Mouse (Mus musculus): ENCODE measurements around the gene Pkmyt1. TPM values are rescaled to one million over a fixed set of nuclear protein-coding genes. Genes with fewer than 3 reads are reported as not detected.

Pkmyt1 gene
- polyA plus RNA-seq, 1 experiment from 2014 or later: 55.9 TPM

Other genes starting within 250 kb of the Pkmyt1 start
- gene Vmn2r117, start 246.6 kb upstream of the Pkmyt1 start, polyA plus RNA-seq (2014; fragmentation: Nextera tagmentation; extraction: Ambion mirVana): not detected in 2 replicates
- 18.1 and 18.9 TPM in 2 replicates for gene Zfp213, start 162.1 kb upstream of the Pkmyt1 start, polyA plus RNA-seq (2014; fragmentation: Nextera tagmentation; extraction: Ambion mirVana)
- gene Zfp13, start 126.8 kb upstream of the Pkmyt1 start, polyA plus RNA-seq (2014; fragmentation: Nextera tagmentation; extraction: Ambion mirVana): 13.6 and 15.7 TPM in 2 replicates
- gene Zscan10, start 125.5 kb upstream of the Pkmyt1 start, polyA plus RNA-seq (2014; fragmentation: Nextera tagmentation; extraction: Ambion mirVana): 0.10 TPM in 1 of 2 replicates, not detected in the other
- 0.74 and 0.77 TPM in 2 replicates for gene Mmp25, start 81.1 kb upstream of the Pkmyt1 start, polyA plus RNA-seq (2014; fragmentation: Nextera tagmentation; extraction: Ambion mirVana)
- gene Bicdl2, start 65.8 kb upstream of the Pkmyt1 start, polyA plus RNA-seq (2014; fragmentation: Nextera tagmentation; extraction: Ambion mirVana): 2.4 and 3.1 TPM in 2 replicates
- gene Hcfc1r1, start 52.7 kb upstream of the Pkmyt1 start, polyA plus RNA-seq (2014; fragmentation: Nextera tagmentation; extraction: Ambion mirVana): 110 TPM in 2 replicates
- gene Thoc6, start 52.5 kb upstream of the Pkmyt1 start, polyA plus RNA-seq (2014; fragmentation: Nextera tagmentation; extraction: Ambion mirVana): 36.5 and 40.0 TPM in 2 replicates
- 18.0 and 20.7 TPM in 2 replicates for gene Tnfrsf12a, start 48.9 kb upstream of the Pkmyt1 start, polyA plus RNA-seq (2014; fragmentation: Nextera tagmentation; extraction: Ambion mirVana)
- gene Cldn6, start 47.1 kb upstream of the Pkmyt1 start, polyA plus RNA-seq (2014; fragmentation: Nextera tagmentation; extraction: Ambion mirVana): 149 and 158 TPM in 2 replicates
- gene Cldn9, start 42.3 kb upstream of the Pkmyt1 start, polyA plus RNA-seq (2014; fragmentation: Nextera tagmentation; extraction: Ambion mirVana): 2.9 and 3.0 TPM in 2 replicates
- gene 1520401A03Rik, start 3.6 kb upstream of the Pkmyt1 start, polyA plus RNA-seq (2014; fragmentation: Nextera tagmentation; extraction: Ambion mirVana): 0.20 TPM in 1 of 2 replicates, not detected in the other
- gene Paqr4, start 14.5 kb downstream of the Pkmyt1 start, polyA plus RNA-seq (2014; fragmentation: Nextera tagmentation; extraction: Ambion mirVana): 24.7 and 25.2 TPM in 2 replicates
- gene Kremen2, start 19.5 kb downstream of the Pkmyt1 start, polyA plus RNA-seq (2014; fragmentation: Nextera tagmentation; extraction: Ambion mirVana): 0.45 and 0.69 TPM in 2 replicates
- 54.3 and 57.3 TPM in 2 replicates for gene Flywch1, start 45.3 kb downstream of the Pkmyt1 start, polyA plus RNA-seq (2014; fragmentation: Nextera tagmentation; extraction: Ambion mirVana)
- gene Flywch2, start 59.7 kb downstream of the Pkmyt1 start, polyA plus RNA-seq (2014; fragmentation: Nextera tagmentation; extraction: Ambion mirVana): 29.0 and 31.0 TPM in 2 replicates
- 513 and 521 TPM in 2 replicates for gene Srrm2, start 64.2 kb downstream of the Pkmyt1 start, polyA plus RNA-seq (2014; fragmentation: Nextera tagmentation; extraction: Ambion mirVana)
- gene Elob, start 102.8 kb downstream of the Pkmyt1 start, polyA plus RNA-seq (2014; fragmentation: Nextera tagmentation; extraction: Ambion mirVana): 1,042 and 1,209 TPM in 2 replicates
- not detected in 2 replicates for gene Prss33, start 109.7 kb downstream of the Pkmyt1 start, polyA plus RNA-seq (2014; fragmentation: Nextera tagmentation; extraction: Ambion mirVana)
- 1.1 and 1.6 TPM in 2 replicates for gene Prss32, start 117.5 kb downstream of the Pkmyt1 start, polyA plus RNA-seq (2014; fragmentation: Nextera tagmentation; extraction: Ambion mirVana)
- gene Prss41, start 117.8 kb downstream of the Pkmyt1 start, polyA plus RNA-seq (2014; fragmentation: Nextera tagmentation; extraction: Ambion mirVana): 1.1 and 2.3 TPM in 2 replicates
- gene Prss21, start 141.7 kb downstream of the Pkmyt1 start, polyA plus RNA-seq (2014; fragmentation: Nextera tagmentation; extraction: Ambion mirVana): not detected in 2 replicates
- gene Dcpp1, start 154.5 kb downstream of the Pkmyt1 start, polyA plus RNA-seq (2014; fragmentation: Nextera tagmentation; extraction: Ambion mirVana): not detected in 2 replicates
- gene Dcpp2, start 154.5 kb downstream of the Pkmyt1 start, polyA plus RNA-seq (2014; fragmentation: Nextera tagmentation; extraction: Ambion mirVana): not detected in 2 replicates
- not detected in 2 replicates for gene Dcpp3, start 191.1 kb downstream of the Pkmyt1 start, polyA plus RNA-seq (2014; fragmentation: Nextera tagmentation; extraction: Ambion mirVana)
- not detected in 2 replicates for gene Sbp, start 215.3 kb downstream of the Pkmyt1 start, polyA plus RNA-seq (2014; fragmentation: Nextera tagmentation; extraction: Ambion mirVana)
- not detected in 2 replicates for gene Sbpl, start 228.9 kb downstream of the Pkmyt1 start, polyA plus RNA-seq (2014; fragmentation: Nextera tagmentation; extraction: Ambion mirVana)

Data from stomach, embryonic 14.5 days (tissue).